Mouse (Mus musculus): ENCODE data around the gene Calca. TPM values are rescaled to one million over a fixed set of nuclear protein-coding genes. Genes with fewer than 3 reads are reported as not detected.

The Calca gene
- polyA plus RNA-seq, 1 experiment from 2014 or later: 6.5 TPM

Other genes starting within 250 kb of the Calca start
- gene Pde3b, start 221.1 kb downstream of the Calca start, polyA plus RNA-seq (2016; fragmentation: Nextera tagmentation; extraction: Ambion mirVana): 7.3 and 8.6 TPM in 2 replicates
- gene Cyp2r1, start 73.4 kb downstream of the Calca start, polyA plus RNA-seq (2016; fragmentation: Nextera tagmentation; extraction: Ambion mirVana): 2.0 and 2.3 TPM in 2 replicates
- gene Calcb, start 82.3 kb upstream of the Calca start, polyA plus RNA-seq (2016; fragmentation: Nextera tagmentation; extraction: Ambion mirVana): 0.27 TPM in 1 of 2 replicates, not detected in the other
- 1.5 and 1.9 TPM in 2 replicates for gene Insc, start 107.3 kb upstream of the Calca start, polyA plus RNA-seq (2016; fragmentation: Nextera tagmentation; extraction: Ambion mirVana)